Mouse (Mus musculus) stomach, postnatal 0 days (tissue): ENCODE measurements around the gene Ttc16.

Source experiments
- CTCF ChIP-seq: IDR thresholded peaks from 2 replicates; pipeline ENCODE4 v1.5.1; 2016; ENCODE audit warnings: antibody characterized with exemption, low read depth, mild to moderate bottlenecking, moderate library complexity
- EP300 ChIP-seq: optimal IDR thresholded peaks from 2 replicates; pipeline ENCODE3; 2016; ENCODE audit warnings: antibody characterized with exemption

- TF ChIP-seq CTCF (no peak), EP300 (no peak)
Observed at GRCm38 (mm10) chr2:32761859-32762258, 13.6 kb downstream of the Ttc16 start.
